Mouse (Mus musculus): ENCODE results near the gene Prr3. TPM values are rescaled to one million over a fixed set of nuclear protein-coding genes. Genes with fewer than 3 reads are reported as not detected.

Gene Prr3
- total and polyA plus RNA-seq, 3 experiments = 4.0 to 32.0 (median 5.5) TPM

DNA sequence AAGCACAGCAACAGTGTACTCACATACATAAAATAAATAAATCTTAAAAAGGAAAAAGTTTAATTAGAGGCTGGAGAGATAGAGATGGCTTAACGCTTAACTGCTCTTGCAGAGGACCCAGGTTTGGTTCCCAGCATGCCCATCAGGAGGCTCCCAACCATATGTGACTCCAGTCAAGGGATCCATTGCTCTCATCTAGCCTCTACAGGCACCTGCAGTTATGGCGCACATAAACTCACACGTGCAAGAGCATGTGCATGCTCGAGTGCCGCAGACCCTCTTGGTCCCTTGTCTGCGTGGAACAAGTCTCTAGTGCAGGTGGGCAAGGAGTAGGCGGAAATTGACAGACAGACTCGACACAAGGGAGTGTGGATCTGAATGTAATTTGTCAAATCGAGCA, 42.1 kb upstream of the Prr3 start:
- peaks cover 36% of the 10 kb centered on the region for H3K79me2 ChIP-seq (replicated peaks; ENCODE audit: control insufficient read depth, extremely low read depth, insufficient read depth, poor library complexity, severe bottlenecking)
- H3K27me3 ChIP-seq (replicated peaks) = no peaks in the 10 kb centered on the region
- TF ChIP-seq SIN3A (IDR thresholded peaks at IDR 0.05; ENCODE audit: low read length) (no peak), POLR2AphosphoS2 (IDR thresholded peaks at IDR 0.05; ENCODE audit: low read depth, low read length) (no peak), CHD1 (IDR thresholded peaks at IDR 0.05; ENCODE audit: low read depth, low read length) (no peak), MEF2A (IDR thresholded peaks at IDR 0.05; ENCODE audit: borderline replicate concordance, low read depth, low read length) (no peak), ETS1 (conservative IDR thresholded peaks at IDR 0.05; ENCODE audit: low read depth, low read length) (no peak), TBP (conservative IDR thresholded peaks at IDR 0.05; ENCODE audit: low read depth, low read length) (no peak), POLR2A (IDR thresholded peaks at IDR 0.05; ENCODE audit: low read depth, low read length) (no peak), USF2 (conservative IDR thresholded peaks at IDR 0.05; ENCODE audit: low read depth, low read length) (no peak), BHLHE40 (IDR thresholded peaks at IDR 0.05; ENCODE audit: low read depth, low read length) (no peak), ZC3H11A (IDR thresholded peaks at IDR 0.05; ENCODE audit: low read depth, low read length) (no peak), KAT2A (IDR thresholded peaks at IDR 0.05; ENCODE audit: insufficient replicate concordance, low read length) (no peak), TCF12 (IDR thresholded peaks at IDR 0.05; ENCODE audit: low read depth, low read length) (no peak)
- H3K4me1 ChIP-seq (ENCODE audit: control insufficient read depth in 1 of 2, insufficient read depth in 2 of 2) = peaks cover 11 to 41% of the 10 kb centered on the region in 2 experiments
- H3K36me3 ChIP-seq (replicated peaks in 1 of 2; ENCODE audit: control insufficient read depth in 1 of 2, insufficient read depth in 1 of 2, low read length in 1 of 2) = peaks cover 8 to 40% of the 10 kb centered on the region in 2 experiments
- H3K9ac ChIP-seq (ENCODE audit: insufficient read depth, low read depth) = no peak overlapping the region
- H3K4me2 ChIP-seq (ENCODE audit: insufficient read depth, low read depth, poor library complexity, severe bottlenecking) = no peak overlapping the region
- peaks cover 12% of the 10 kb centered on the region for H3K9me3 ChIP-seq (replicated peaks; ENCODE audit: low read length)
- DNase-seq (ENCODE audit: extremely low read depth) = no peak
- no peak overlapping the region for H3K27ac ChIP-seq (ENCODE audit: insufficient read depth, low read depth)
- dilution Hi-C loops (cut with MboI; ENCODE audit: extremely low pct_ligation_motif_present, extremely low pct_unique_long_range_greater_than_20kb, low sequenced_read_pairs) (no loop called here), in situ Hi-C loops (cut with MboI; ENCODE audit: low pct_ligation_motif_present, low pct_unique_long_range_greater_than_20kb, low sequenced_read_pairs) (no loop called here)
- H3K4me3 ChIP-seq (replicated peaks in 1 of 3; ENCODE audit: low read depth in 2 of 3, low read length in 2 of 3, poor library complexity in 1 of 3) = no peak overlapping the region

DNA sequence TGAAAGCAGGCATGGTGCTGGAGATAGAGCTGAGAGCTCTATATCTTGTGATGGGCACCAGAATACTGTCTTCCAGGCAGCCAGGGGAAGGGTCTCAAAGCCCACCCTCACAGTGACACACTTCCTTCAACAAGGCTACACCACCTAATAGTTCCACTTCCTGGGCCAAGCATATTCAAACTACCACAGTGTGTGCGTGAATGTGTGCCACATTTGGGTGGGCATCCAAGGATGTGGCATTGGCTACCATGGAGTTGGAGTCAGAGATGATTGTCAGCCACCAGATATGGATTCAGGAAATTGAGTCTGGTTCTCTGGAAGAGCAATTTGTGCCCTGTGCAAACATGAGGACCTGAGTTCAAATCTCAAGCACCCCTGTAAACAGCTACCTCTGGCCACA, 41.3 kb upstream of the Prr3 start:
- DNase-seq (ENCODE audit: extremely low read depth) = no peak
- in situ Hi-C loops (cut with MboI; ENCODE audit: low pct_ligation_motif_present, low pct_unique_long_range_greater_than_20kb, low sequenced_read_pairs) (no loop called here), dilution Hi-C loops (cut with MboI; ENCODE audit: extremely low pct_ligation_motif_present, extremely low pct_unique_long_range_greater_than_20kb, low sequenced_read_pairs) (no loop called here)
- H3K27me3 ChIP-seq (replicated peaks) = no peaks in the 10 kb centered on the region
- H3K79me2 ChIP-seq (replicated peaks; ENCODE audit: control insufficient read depth, extremely low read depth, insufficient read depth, poor library complexity, severe bottlenecking) = peaks cover 43% of the 10 kb centered on the region
- peak overlapping the region; percentile 10; the same call in 1 of the 2 replicates for H3K9ac ChIP-seq (ENCODE audit: insufficient read depth, low read depth)
- H3K4me2 ChIP-seq (ENCODE audit: insufficient read depth, low read depth, poor library complexity, severe bottlenecking) = no peak overlapping the region; the same call in 1 of the 2 replicates
- H3K27ac ChIP-seq (ENCODE audit: insufficient read depth, low read depth) = peak overlapping the region; percentile 94
- peaks cover 5 to 41% of the 10 kb centered on the region in 2 experiments for H3K36me3 ChIP-seq (replicated peaks in 1 of 2; ENCODE audit: control insufficient read depth in 1 of 2, insufficient read depth in 1 of 2, low read length in 1 of 2)
- H3K9me3 ChIP-seq (replicated peaks; ENCODE audit: low read length) = peaks cover 8% of the 10 kb centered on the region
- TF ChIP-seq ZC3H11A (IDR thresholded peaks at IDR 0.05; ENCODE audit: low read depth, low read length) (no peak), SMC3 (IDR thresholded peaks at IDR 0.05; ENCODE audit: low read depth, low read length) (no peak), POLR2AphosphoS2 (IDR thresholded peaks at IDR 0.05; ENCODE audit: low read depth, low read length) (no peak), RAD21 (IDR thresholded peaks at IDR 0.05; ENCODE audit: low read depth, low read length) (no peak), ZMIZ1 (IDR thresholded peaks at IDR 0.05; ENCODE audit: low read depth, low read length) (no peak), MYC (IDR thresholded peaks at IDR 0.05; ENCODE audit: low read depth, low read length) (no peak), MXI1 (IDR thresholded peaks at IDR 0.05; ENCODE audit: low read depth, low read length) (no peak), POLR2A (IDR thresholded peaks at IDR 0.05; ENCODE audit: low read depth, low read length) (no peak), GABPA (IDR thresholded peaks at IDR 0.05; ENCODE audit: insufficient replicate concordance, low read depth, low read length) (no peak), KAT2A (IDR thresholded peaks at IDR 0.05; ENCODE audit: insufficient replicate concordance, low read length) (no peak)
- H3K4me3 ChIP-seq (replicated peaks in 1 of 3; ENCODE audit: low read depth in 2 of 3, low read length in 2 of 3, poor library complexity in 1 of 3) = peak overlapping the region in 2 of 3 experiments; percentile 20 to 32
- peaks cover 17 to 49% of the 10 kb centered on the region in 2 experiments for H3K4me1 ChIP-seq (ENCODE audit: control insufficient read depth in 1 of 2, insufficient read depth in 2 of 2)

All from CH12.LX (cell line).